Mouse (Mus musculus): ENCODE measurements around the gene Homer2. TPM values are rescaled to one million over a fixed set of nuclear protein-coding genes. Genes with fewer than 3 reads are reported as not detected.

Homer2 gene
- polyA plus RNA-seq, 1 experiment: 4.4 TPM

GRCm38 (mm10) chr7:81560101-81561049, 147.0 kb downstream of the Homer2 start:
- H3K27me3 ChIP-seq (replicated peaks): peaks cover 23% of the 10 kb centered on the region
- H3K4me3 ChIP-seq (replicated peaks): no peak overlapping the region
- H3K36me3 ChIP-seq (replicated peaks; ENCODE audit: low read length): no peaks in the 10 kb centered on the region
- H3K9me3 ChIP-seq: no peaks in the 10 kb centered on the region
- H3K4me1 ChIP-seq: peaks cover 1% of the 10 kb centered on the region; the same call in 1 of the 2 replicates
- TF ChIP-seq FLI1 (IDR thresholded peaks at IDR 0.05; ENCODE audit: low read length): no peak
- no peak for TF ChIP-seq GATA1 (IDR thresholded peaks at IDR 0.05; ENCODE audit: borderline replicate concordance, low read length)

DNA sequence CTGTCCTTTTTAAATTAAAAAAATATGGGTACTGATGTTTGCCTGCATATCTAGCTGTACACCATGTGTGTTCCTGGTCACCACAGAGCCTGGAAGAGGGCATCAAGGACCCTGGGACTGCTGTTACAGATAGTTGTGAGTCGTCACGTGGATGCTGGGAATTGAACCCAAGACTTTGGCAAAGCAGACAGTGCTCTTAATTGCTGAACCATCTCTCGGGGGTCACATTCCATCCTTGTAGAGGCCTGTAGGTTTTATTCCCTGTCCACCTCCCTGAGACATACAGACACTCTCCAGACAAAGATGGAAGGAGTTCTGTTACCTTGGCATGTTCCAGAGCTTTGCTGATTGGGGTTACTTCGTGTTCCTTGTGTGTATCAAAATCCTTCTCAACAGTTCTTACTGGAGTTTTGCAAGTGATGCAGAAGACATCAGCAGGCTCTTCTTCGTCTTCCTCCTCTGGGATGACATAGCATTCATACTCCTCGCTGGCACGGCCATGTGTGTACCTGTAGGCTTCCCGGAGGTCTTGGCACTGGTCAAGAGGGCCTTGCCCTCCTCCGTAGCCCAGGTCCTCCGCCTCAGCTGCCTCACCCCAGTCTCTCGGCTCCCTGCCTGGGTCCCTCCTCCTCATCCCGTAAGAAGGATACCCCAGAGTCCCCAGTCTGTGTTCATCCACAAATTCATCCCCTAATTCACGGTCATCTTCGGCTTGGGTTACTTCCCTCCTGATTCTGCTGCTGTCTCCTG, 147.9 kb downstream of the Homer2 start:
- Histone ChIP-seq H3K36me3 (replicated peaks; ENCODE audit: low read length) (no peaks in the 10 kb centered on the region), H3K4me1 (no peaks in the 10 kb centered on the region), H3K9me3 (no peaks in the 10 kb centered on the region), H3K27me3 (replicated peaks) (peaks cover 20% of the 10 kb centered on the region), H3K4me3 (replicated peaks) (no peak overlapping the region)
- no peak for TF ChIP-seq FLI1 (IDR thresholded peaks at IDR 0.05; ENCODE audit: low read length)
- TF ChIP-seq GATA1 (IDR thresholded peaks at IDR 0.05; ENCODE audit: borderline replicate concordance, low read length): no peak

- no peak for TF ChIP-seq FLI1 (IDR thresholded peaks at IDR 0.05; ENCODE audit: low read length)
- Histone ChIP-seq H3K27me3 (replicated peaks) (peaks cover 18% of the 10 kb centered on the region), H3K9me3 (no peaks in the 10 kb centered on the region), H3K4me1 (no peaks in the 10 kb centered on the region), H3K4me3 (replicated peaks) (no peak overlapping the region), H3K36me3 (replicated peaks; ENCODE audit: low read length) (no peaks in the 10 kb centered on the region)
Observed at GRCm38 (mm10) chr7:81557985-81558360, 149.4 kb downstream of the Homer2 start.

DNA sequence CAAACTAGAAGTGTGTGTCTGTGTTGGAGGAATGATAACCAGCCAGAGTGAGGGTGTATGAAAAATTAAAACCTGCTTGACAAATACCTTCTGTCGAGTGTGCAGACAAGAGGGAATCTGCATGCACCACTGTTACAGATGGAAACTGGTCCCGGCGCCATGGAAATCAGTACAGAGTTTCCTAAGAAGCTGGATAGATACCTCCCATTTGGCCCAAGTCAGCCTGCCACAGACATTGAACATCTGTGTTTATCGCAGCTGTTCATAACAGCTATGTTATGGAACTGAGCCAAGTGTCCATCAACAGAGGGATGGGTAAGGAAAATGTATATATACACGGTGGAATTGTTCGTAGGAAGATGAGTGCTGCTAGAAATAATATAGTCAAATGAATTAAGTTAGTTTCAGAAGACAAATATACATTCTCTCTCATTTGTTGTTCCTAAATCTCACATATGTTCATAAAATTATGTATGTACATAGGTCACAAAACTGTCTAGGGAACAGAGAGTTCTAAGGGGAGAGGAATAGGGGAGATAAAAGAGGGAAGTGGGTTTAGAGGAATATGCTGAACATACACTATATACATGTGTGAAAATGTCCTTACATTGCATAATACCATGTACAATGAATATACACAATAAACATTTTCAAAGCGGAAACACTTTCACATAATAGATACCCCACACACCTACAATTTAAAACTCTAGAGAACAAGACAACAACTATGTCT, 149.9 kb downstream of the Homer2 start:
- TF ChIP-seq FLI1 (IDR thresholded peaks at IDR 0.05; ENCODE audit: low read length): no peak
- no peak for TF ChIP-seq GATA1 (IDR thresholded peaks at IDR 0.05; ENCODE audit: borderline replicate concordance, low read length)
- no peaks in the 10 kb centered on the region for H3K9me3 ChIP-seq
- H3K4me3 ChIP-seq (replicated peaks): no peak overlapping the region
- no peaks in the 10 kb centered on the region for H3K4me1 ChIP-seq
- H3K27me3 ChIP-seq (replicated peaks): peaks cover 21% of the 10 kb centered on the region
- H3K36me3 ChIP-seq (replicated peaks; ENCODE audit: low read length): no peaks in the 10 kb centered on the region

GRCm38 (mm10) chr7:81556839-81557238, 150.5 kb downstream of the Homer2 start:
- Histone ChIP-seq H3K9me3 (no peaks in the 10 kb centered on the region), H3K4me1 (no peaks in the 10 kb centered on the region), H3K27me3 (replicated peaks) (peaks cover 21% of the 10 kb centered on the region), H3K4me3 (replicated peaks) (no peak overlapping the region), H3K36me3 (replicated peaks; ENCODE audit: low read length) (no peaks in the 10 kb centered on the region)
- TF ChIP-seq GATA1 (IDR thresholded peaks at IDR 0.05; ENCODE audit: borderline replicate concordance, low read length): no peak
- TF ChIP-seq FLI1 (IDR thresholded peaks at IDR 0.05; ENCODE audit: low read length): no peak

- H3K4me3 ChIP-seq (replicated peaks): no peak overlapping the region
- H3K4me1 ChIP-seq: no peaks in the 10 kb centered on the region
- H3K27me3 ChIP-seq (replicated peaks): peaks cover 11% of the 10 kb centered on the region
- TF ChIP-seq FLI1 (IDR thresholded peaks at IDR 0.05; ENCODE audit: low read length) (no peak), GATA1 (IDR thresholded peaks at IDR 0.05; ENCODE audit: borderline replicate concordance, low read length) (no peak)
- H3K9me3 ChIP-seq: no peaks in the 10 kb centered on the region
- no peaks in the 10 kb centered on the region for H3K36me3 ChIP-seq (replicated peaks; ENCODE audit: low read length)
Observed at GRCm38 (mm10) chr7:81554369-81554768, 153.0 kb downstream of the Homer2 start.

DNA sequence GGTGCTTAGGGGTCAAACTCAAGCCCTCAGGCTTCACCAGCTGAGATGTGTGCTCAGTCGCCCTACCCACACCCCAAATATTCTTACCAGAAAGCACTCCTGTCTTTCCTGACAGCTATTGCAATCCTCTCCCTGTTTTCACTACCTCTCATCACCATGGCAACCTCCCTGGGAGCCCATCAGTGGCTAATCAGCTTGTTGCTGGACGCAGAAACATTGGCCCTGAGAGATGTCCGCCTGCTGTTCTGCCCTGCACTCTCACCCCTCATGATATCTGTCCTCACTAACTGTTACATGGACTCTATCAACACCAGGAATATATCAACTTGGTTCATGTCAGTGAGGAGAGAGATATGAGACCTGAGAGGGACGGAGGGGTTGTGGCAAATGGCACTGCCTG, 153.7 kb downstream of the Homer2 start:
- peaks cover 8% of the 10 kb centered on the region for H3K27me3 ChIP-seq (replicated peaks)
- no peaks in the 10 kb centered on the region for H3K36me3 ChIP-seq (replicated peaks; ENCODE audit: low read length)
- peaks cover 3% of the 10 kb centered on the region; the same call in 1 of the 2 replicates for H3K4me1 ChIP-seq
- H3K9me3 ChIP-seq: no peaks in the 10 kb centered on the region
- no peak for TF ChIP-seq GATA1 (IDR thresholded peaks at IDR 0.05; ENCODE audit: borderline replicate concordance, low read length)
- no peak for TF ChIP-seq FLI1 (IDR thresholded peaks at IDR 0.05; ENCODE audit: low read length)
- H3K4me3 ChIP-seq (replicated peaks): no peak overlapping the region

Other genes starting within 250 kb of the Homer2 start
- gene Ap3b2, start 213.6 kb downstream of the Homer2 start, polyA plus RNA-seq (2012; ENCODE audit: insufficient read depth, low replicate concordance): not detected in 2 replicates
- not detected in 2 replicates for gene BC048679, start 209.2 kb downstream of the Homer2 start, polyA plus RNA-seq (2012; ENCODE audit: insufficient read depth, low replicate concordance)
- not detected in 2 replicates for gene Fsd2, start 140.6 kb downstream of the Homer2 start, polyA plus RNA-seq (2012; ENCODE audit: insufficient read depth, low replicate concordance)
- 18.6 and 29.6 TPM in 2 replicates for gene Whamm, start 136.3 kb downstream of the Homer2 start, polyA plus RNA-seq (2012; ENCODE audit: insufficient read depth, low replicate concordance)
- 2.4 and 17.2 TPM in 2 replicates for gene Ramac, start 55.4 kb upstream of the Homer2 start, polyA plus RNA-seq (2012; ENCODE audit: insufficient read depth, low replicate concordance)
- 33.8 TPM in 1 of 2 replicates, not detected in the other for gene 3110040N11Rik, start 82.0 kb upstream of the Homer2 start, polyA plus RNA-seq (2012; ENCODE audit: insufficient read depth, low replicate concordance)
- 5.8 and 7.3 TPM in 2 replicates for gene Btbd1, start 121.9 kb upstream of the Homer2 start, polyA plus RNA-seq (2012; ENCODE audit: insufficient read depth, low replicate concordance)
- not detected in 2 replicates for gene Gm10160, start 148.3 kb upstream of the Homer2 start, polyA plus RNA-seq (2012; ENCODE audit: insufficient read depth, low replicate concordance)
- gene Tm6sf1, start 151.5 kb upstream of the Homer2 start, polyA plus RNA-seq (2012; ENCODE audit: insufficient read depth, low replicate concordance): 4.9 and 15.9 TPM in 2 replicates
- gene Hdgfl3, start 226.9 kb upstream of the Homer2 start, polyA plus RNA-seq (2012; ENCODE audit: insufficient read depth, low replicate concordance): 0.57 TPM in 1 of 2 replicates, not detected in the other

Data from megakaryocyte, embryonic 14.5 days (primary cell).